Mouse (Mus musculus): ENCODE measurements around the gene Tnfsf15. TPM values are rescaled to one million over a fixed set of nuclear protein-coding genes. Genes with fewer than 3 reads are reported as not detected.

The Tnfsf15 gene
- polyA plus RNA-seq, 1 experiment: 0.06 TPM

DNA sequence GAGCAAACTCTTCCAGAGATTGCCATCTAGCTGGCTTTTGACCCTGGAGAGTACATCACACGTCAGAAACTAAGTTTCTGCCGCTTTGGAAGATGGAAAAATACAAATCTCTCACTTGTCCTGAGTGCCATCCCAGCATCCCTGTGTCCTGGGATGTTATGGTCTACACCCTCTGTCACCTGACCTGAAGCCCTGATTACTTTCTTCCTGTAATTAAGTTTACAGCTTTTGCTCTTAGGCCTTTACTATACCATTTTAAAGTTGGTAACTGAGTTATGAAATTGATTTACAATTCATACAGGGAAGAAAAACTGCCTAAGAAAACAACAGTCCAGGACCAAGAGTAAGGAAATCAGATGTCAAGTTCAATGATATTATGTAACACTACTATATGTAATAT, 62.5 kb downstream of the Tnfsf15 start:
- H3K36me3 ChIP-seq (ENCODE audit: control insufficient read depth, insufficient read depth): no peaks in the 10 kb centered on the region
- TF ChIP-seq MYOD1 (IDR thresholded peaks at IDR 0.05; ENCODE audit: control insufficient read depth, insufficient read length, low read depth): no peak
- no peak for TF ChIP-seq USF1 (IDR thresholded peaks at IDR 0.05; ENCODE audit: low read depth)
- TF ChIP-seq FOSL1 (IDR thresholded peaks at IDR 0.05; ENCODE audit: insufficient read depth, low read length, poor library complexity, severe bottlenecking): no peak
- no peak for TF ChIP-seq MAX (IDR thresholded peaks at IDR 0.05)
- no peak for TF ChIP-seq CTCF (IDR thresholded peaks at IDR 0.05; ENCODE audit: control insufficient read depth, insufficient read depth, insufficient read length)
- TF ChIP-seq CEBPB (IDR thresholded peaks at IDR 0.05; ENCODE audit: low read depth): no peak
- TF ChIP-seq MYOG (IDR thresholded peaks at IDR 0.05; ENCODE audit: control insufficient read depth, extremely low read depth, insufficient read length): no peak

DNA sequence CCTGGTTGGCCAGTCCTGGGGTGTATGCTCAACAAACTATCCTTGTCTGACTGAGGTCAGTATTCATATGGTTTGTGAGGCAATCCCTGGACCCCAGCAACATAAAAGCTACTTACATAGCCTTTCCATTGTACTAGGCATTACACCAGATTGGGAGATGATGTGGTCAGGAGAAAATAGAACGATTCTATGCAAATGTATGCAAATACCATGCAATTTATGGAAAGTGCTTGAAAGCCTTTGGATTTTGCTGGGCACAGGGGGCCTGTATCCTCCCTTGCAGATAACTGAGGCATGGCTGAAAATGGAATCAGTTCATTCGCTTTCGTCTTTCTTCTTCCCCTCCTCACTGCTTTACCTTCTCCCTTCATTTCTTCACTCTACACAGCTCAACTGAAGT, 63.4 kb downstream of the Tnfsf15 start:
- H3ac ChIP-seq (ENCODE audit: control insufficient read depth, insufficient read length, low read depth): no peak overlapping the region
- H3K27me3 ChIP-seq (ENCODE audit: control insufficient read depth, insufficient read depth, insufficient read length): no peaks in the 10 kb centered on the region
- H3K36me3 ChIP-seq (ENCODE audit: control insufficient read depth, insufficient read depth): no peaks in the 10 kb centered on the region
- no peak for TF ChIP-seq MAX (IDR thresholded peaks at IDR 0.05)
- no peak for TF ChIP-seq USF1 (IDR thresholded peaks at IDR 0.05; ENCODE audit: low read depth)
- no peak for TF ChIP-seq CTCF (IDR thresholded peaks at IDR 0.05; ENCODE audit: control insufficient read depth, insufficient read depth, insufficient read length)
- TF ChIP-seq MYOD1 (IDR thresholded peaks at IDR 0.05; ENCODE audit: control insufficient read depth, insufficient read length, low read depth): no peak
- no peak for TF ChIP-seq FOSL1 (IDR thresholded peaks at IDR 0.05; ENCODE audit: insufficient read depth, low read length, poor library complexity, severe bottlenecking)
- no peak for TF ChIP-seq MYOG (IDR thresholded peaks at IDR 0.05; ENCODE audit: control insufficient read depth, extremely low read depth, insufficient read length)
- no peak for TF ChIP-seq CEBPB (IDR thresholded peaks at IDR 0.05; ENCODE audit: low read depth)
- H3K4me3 ChIP-seq (ENCODE audit: insufficient read depth, poor library complexity, severe bottlenecking): no peak overlapping the region
- H3K79me3 ChIP-seq (ENCODE audit: low read depth): no peaks in the 10 kb centered on the region
- H3K79me2 ChIP-seq (ENCODE audit: control insufficient read depth, insufficient read depth): no peaks in the 10 kb centered on the region

More for the DNA sequence above, 62.5 kb downstream of the Tnfsf15 start:
- H3K4me3 ChIP-seq (ENCODE audit: insufficient read depth, poor library complexity, severe bottlenecking): no peak overlapping the region
- no peaks in the 10 kb centered on the region for H3K79me2 ChIP-seq (ENCODE audit: control insufficient read depth, insufficient read depth)
- no peaks in the 10 kb centered on the region for H3K27me3 ChIP-seq (ENCODE audit: control insufficient read depth, insufficient read depth, insufficient read length)
- no peaks in the 10 kb centered on the region for H3K79me3 ChIP-seq (ENCODE audit: low read depth)
- no peak overlapping the region for H3ac ChIP-seq (ENCODE audit: control insufficient read depth, insufficient read length, low read depth)

Other genes with a start within 250 kb of the Tnfsf15 start
- 28.9 TPM for gene Whrn, start 249.1 kb downstream of the Tnfsf15 start, polyA plus RNA-seq (2012; fragmentation: generic; extraction: Trizol)
- gene Atp6v1g1, start 200.3 kb downstream of the Tnfsf15 start, polyA plus RNA-seq (2012; fragmentation: generic; extraction: Trizol): 335 TPM
- gene Tmem268, start 186.3 kb downstream of the Tnfsf15 start, polyA plus RNA-seq (2012; fragmentation: generic; extraction: Trizol): 19.5 TPM
- not detected for gene Gm11213, start 139.9 kb downstream of the Tnfsf15 start, polyA plus RNA-seq (2012; fragmentation: generic; extraction: Trizol)
- not detected for gene Tex48, start 122.7 kb downstream of the Tnfsf15 start, polyA plus RNA-seq (2012; fragmentation: generic; extraction: Trizol)
- not detected for gene Gm11214, start 81.7 kb downstream of the Tnfsf15 start, polyA plus RNA-seq (2012; fragmentation: generic; extraction: Trizol)
- not detected for gene Tnfsf8, start 116.2 kb upstream of the Tnfsf15 start, polyA plus RNA-seq (2012; fragmentation: generic; extraction: Trizol)